Mouse (Mus musculus) lung, postnatal 0 days (tissue): ENCODE measurements around the gene Scap.

Experiments used
- CTCF ChIP-seq: IDR thresholded peaks from 2 replicates; pipeline ENCODE4 v1.5.1; 2016; ENCODE audit warnings: antibody characterized with exemption, mild to moderate bottlenecking
- EP300 ChIP-seq: IDR thresholded peaks from 2 replicates; pipeline ENCODE4 v1.6.1; 2016; ENCODE audit warnings: antibody characterized with exemption, mild to moderate bottlenecking, control low read depth

- TF ChIP-seq CTCF = no peak
- no peak for TF ChIP-seq EP300
Observed at GRCm38 (mm10) chr9:110373871-110374270, 40.8 kb downstream of the Scap start.
